Mouse (Mus musculus) C2C12 (cell line): Measurements from ENCODE around the gene Etv6. TPM values are rescaled to one million over a fixed set of nuclear protein-coding genes. Genes with fewer than 3 reads are reported as not detected.
A peak's percentile ranks its signal among the peaks of the same experiment; 100 is the strongest.

Experiments used
- H3K27me3 ChIP-seq: one replicate; pipeline ENCODE4 v1.6.1; 2011; ENCODE audit not compliant: control insufficient read depth, insufficient read depth, insufficient read length
- H3K36me3 ChIP-seq: one replicate; pipeline ENCODE4 v1.6.1; 2011; ENCODE audit not compliant: control insufficient read depth, insufficient read depth
- H3K4me3 ChIP-seq: one replicate; pipeline ENCODE4 v1.5.1; 2011; ENCODE audit warnings: mild to moderate bottlenecking, control low read depth; ENCODE audit not compliant: poor library complexity, insufficient read depth, severe bottlenecking
- H3K79me2 ChIP-seq: one replicate; pipeline ENCODE4 v1.6.1; 2011; ENCODE audit not compliant: control insufficient read depth, insufficient read depth
- H3K79me3 ChIP-seq: one replicate; pipeline ENCODE4 v1.6.1; 2011; ENCODE audit warnings: low read depth, control low read depth
- H3ac ChIP-seq: one replicate; pipeline ENCODE3; 2011; ENCODE audit warnings: low read depth; ENCODE audit not compliant: control insufficient read depth, insufficient read length
- CEBPB ChIP-seq: IDR thresholded peaks from one replicate; pipeline ENCODE4 v1.6.1; 2011; ENCODE audit warnings: low read depth, mild to moderate bottlenecking, control low read depth, moderate library complexity
- CTCF ChIP-seq: IDR thresholded peaks from one replicate; pipeline ENCODE4 v1.5.1; 2011; ENCODE audit not compliant: control insufficient read depth, insufficient read depth, insufficient read length
- FOSL1 ChIP-seq: IDR thresholded peaks from one replicate; pipeline ENCODE4 v1.8.0; 2011; ENCODE audit warnings: mild to moderate bottlenecking, low read length; ENCODE audit not compliant: poor library complexity, insufficient read depth, severe bottlenecking
- MAX ChIP-seq: IDR thresholded peaks from one replicate; pipeline ENCODE4 v1.6.1; 2011; ENCODE audit warnings: mild to moderate bottlenecking, control low read depth
- MYOD1 ChIP-seq: IDR thresholded peaks from one replicate; pipeline ENCODE4 v1.6.1; 2011; ENCODE audit warnings: low read depth; ENCODE audit not compliant: control insufficient read depth, insufficient read length
- MYOG ChIP-seq: IDR thresholded peaks from one replicate; pipeline ENCODE4 v1.6.1; 2011; ENCODE audit not compliant: control insufficient read depth, insufficient read length; ENCODE audit errors: extremely low read depth
- USF1 ChIP-seq: IDR thresholded peaks from one replicate; pipeline ENCODE4 v1.6.1; 2011; ENCODE audit warnings: low read depth, mild to moderate bottlenecking, control low read depth, moderate library complexity
- polyA plus RNA-seq: library from polyadenylated mRNA; unstranded; fragments of >200 nt; fragmentation: generic; extraction: Trizol; gene quantifications from one replicate; pipeline ENCODE4 v1.2.1, GENCODE M21; 2012; ENCODE audit warnings: missing spikeins

Etv6 gene
- polyA plus RNA-seq, 1 experiment: 8.5 TPM

GRCm38 (mm10) chr6:134147596-134148442, 112.3 kb downstream of the Etv6 start:
- Histone ChIP-seq H3ac (no peak overlapping the region), H3K79me3 (peaks cover 10% of the 10 kb centered on the region), H3K36me3 (peaks cover 6% of the 10 kb centered on the region), H3K4me3 (no peak overlapping the region), H3K27me3 (no peaks in the 10 kb centered on the region), H3K79me2 (peaks cover 59% of the 10 kb centered on the region)
- TF ChIP-seq USF1 (no peak), MYOG (no peak), MAX (no peak), CTCF (no peak), FOSL1 (no peak), CEBPB (no peak)

GRCm38 (mm10) chr6:134148443-134148942, 113.0 kb downstream of the Etv6 start:
- Histone ChIP-seq H3K79me2 (peaks cover 59% of the 10 kb centered on the region), H3K79me3 (peaks cover 8% of the 10 kb centered on the region), H3K4me3 (no peak overlapping the region), H3ac (no peak overlapping the region), H3K27me3 (no peaks in the 10 kb centered on the region), H3K36me3 (peaks cover 6% of the 10 kb centered on the region)
- TF ChIP-seq CTCF (no peak), MYOD1 (no peak), USF1 (no peak), MAX (no peak), FOSL1 (no peak), MYOG (no peak), CEBPB (no peak)

- Histone ChIP-seq H3K79me2 (peaks cover 56% of the 10 kb centered on the region), H3K79me3 (peaks cover 6% of the 10 kb centered on the region), H3K36me3 (peaks cover 6% of the 10 kb centered on the region), H3K27me3 (no peaks in the 10 kb centered on the region), H3ac (no peak overlapping the region), H3K4me3 (no peak overlapping the region)
- no peak for TF ChIP-seq CEBPB
- no peak for TF ChIP-seq MYOG
- TF ChIP-seq MAX: no peak
- no peak for TF ChIP-seq CTCF
- no peak for TF ChIP-seq MYOD1
- no peak for TF ChIP-seq USF1
- no peak for TF ChIP-seq FOSL1
Observed at GRCm38 (mm10) chr6:134149606-134150005, 114.1 kb downstream of the Etv6 start.

GRCm38 (mm10) chr6:134151022-134151680, 115.7 kb downstream of the Etv6 start:
- Histone ChIP-seq H3K79me3 (peaks cover 7% of the 10 kb centered on the region), H3ac (no peak overlapping the region), H3K4me3 (no peak overlapping the region), H3K79me2 (peaks cover 50% of the 10 kb centered on the region), H3K36me3 (peaks cover 6% of the 10 kb centered on the region), H3K27me3 (no peaks in the 10 kb centered on the region)
- no peak for TF ChIP-seq FOSL1
- TF ChIP-seq MYOD1: peak; percentile 63

- Histone ChIP-seq H3K27me3 (no peaks in the 10 kb centered on the region), H3K4me3 (no peak overlapping the region)
- TF ChIP-seq USF1 (no peak), MYOG (no peak)
Observed at GRCm38 (mm10) chr6:134151853-134152505, 116.5 kb downstream of the Etv6 start.

More at GRCm38 (mm10) chr6:134151853-134152505, 116.5 kb downstream of the Etv6 start:
- peaks cover 6% of the 10 kb centered on the region for H3K36me3 ChIP-seq
- peaks cover 7% of the 10 kb centered on the region for H3K79me3 ChIP-seq
- H3K79me2 ChIP-seq: peaks cover 42% of the 10 kb centered on the region
- no peak overlapping the region for H3ac ChIP-seq
